Mouse (Mus musculus) kidney, postnatal 0 days (tissue): Measurements from ENCODE around the gene Prr27. TPM values are rescaled to one million over a fixed set of nuclear protein-coding genes. Genes with fewer than 3 reads are reported as not detected.

Source experiments
- ATAC-seq: fragments of 200-750 bp; cut with Nextera tagmentation; replicated peaks from 2 replicates; pipeline ENCODE4 v1.8.0; 2017; ENCODE audit warnings: low read depth, moderate number of reproducible peaks, moderate TSS enrichment, moderate library complexity; ENCODE audit not compliant: low FRiP score
- DNase-seq: peaks from one replicate; pipeline ENCODE4 v3.0.0-alpha.2; 2016; ENCODE audit warnings: low spot score
- H3K27ac ChIP-seq: fragments of 300-500 bp; sonication (generic); 2 replicates; pipeline ENCODE4 v1.5.1; 2014; ENCODE audit warnings: mild to moderate bottlenecking
- H3K27me3 ChIP-seq: fragments of 300-500 bp; sonication (generic); 2 replicates; pipeline ENCODE4 v1.6.1; 2014; ENCODE audit warnings: low read length, mixed read lengths; ENCODE audit not compliant: insufficient read depth
- H3K36me3 ChIP-seq: fragments of 300-500 bp; sonication (generic); 2 replicates; pipeline ENCODE4 v1.6.1; 2014; ENCODE audit warnings: low read length, mixed read lengths; ENCODE audit not compliant: insufficient read depth
- H3K4me1 ChIP-seq: fragments of 300-500 bp; sonication (generic); replicated peaks from 2 replicates; pipeline ENCODE4 v1.6.1; 2014; ENCODE audit warnings: antibody characterized with exemption, low read length, mixed read lengths; ENCODE audit not compliant: insufficient read depth
- H3K4me2 ChIP-seq: fragments of 300-500 bp; sonication (generic); 2 replicates; pipeline ENCODE4 v1.6.1; 2014; ENCODE audit warnings: mild to moderate bottlenecking, low read length, moderate library complexity, mixed read lengths
- H3K4me3 ChIP-seq: fragments of 300-500 bp; sonication (generic); replicated peaks from 2 replicates; pipeline ENCODE4 v1.5.1; 2014; ENCODE audit warnings: low read depth, low read length
- H3K9ac ChIP-seq: fragments of 300-500 bp; sonication (generic); 2 replicates; pipeline ENCODE4 v1.6.1; 2014; ENCODE audit warnings: low read depth, low read length
- H3K9me3 ChIP-seq: fragments of 300-500 bp; sonication (generic); replicated peaks from 2 replicates; pipeline ENCODE4 v1.6.1; 2016; ENCODE audit warnings: low read length, inconsistent platforms, mixed read lengths
- CTCF ChIP-seq: IDR thresholded peaks from 2 replicates; pipeline ENCODE4 v1.5.1; 2016; ENCODE audit warnings: antibody characterized with exemption, low read depth, mild to moderate bottlenecking, moderate library complexity
- WGBS: fragments of 180-500 bp; shearing (Covaris S2); extraction: QIAGEN DNeasy Blood & Tissue Kit; methylation state at CpG from one replicate; pipeline ENCODE4 v1.1.7; 2014; 5-methylcytosine and 5-hydroxymethylcytosine counted together
- polyA plus RNA-seq: library from polyadenylated mRNA; unstranded; fragments of >200 nt; fragmentation: Nextera tagmentation; extraction: Ambion mirVana; gene quantifications from 2 replicates; pipeline ENCODE4 v1.2.1, GENCODE M21; 2015

Gene Prr27
- polyA plus RNA-seq, 1 experiment from 2014 or later: not detected

DNA sequence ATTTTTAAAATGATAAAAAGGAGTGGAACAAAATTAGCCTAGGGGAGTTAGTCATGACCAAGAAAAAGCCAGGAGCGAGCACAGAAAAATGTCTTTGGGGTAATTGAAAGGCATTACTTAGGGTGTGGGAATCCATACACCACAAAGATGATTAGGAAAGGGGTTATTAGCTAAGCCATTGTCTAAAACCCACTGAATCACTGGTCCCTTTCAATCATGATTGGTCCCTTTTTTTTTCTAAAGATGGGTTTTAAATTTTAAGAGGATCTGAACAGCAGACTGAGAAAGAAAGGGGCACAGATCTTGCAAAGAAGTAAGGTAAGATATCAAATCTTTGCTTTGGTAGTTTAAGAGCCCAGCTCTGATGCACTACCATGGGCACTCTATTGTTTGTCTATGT lies 59.2 kb downstream of the Prr27 start, which contains the start of gene Odam:
Gene Odam, plus strand, starts transcription at position 301 of the 400 bp plus-strand sequence.
- Histone ChIP-seq H3K9ac (no peak within 1 kb of the TSS), H3K4me2 (no peak within 1 kb of the TSS), H3K4me1 (no peaks in the 10 kb centered on the region), H3K9me3 (no peaks in the 10 kb centered on the region), H3K27me3 (no peaks in the 10 kb centered on the region), H3K36me3 (no peaks in the 10 kb centered on the region), H3K27ac (no peak within 1 kb of the TSS), H3K4me3 (no peak within 1 kb of the TSS)
- TF ChIP-seq CTCF: no peak
- DNase-seq: no peak
- 89% methylated on average over 1 of the region's 1 CpGs for WGBS
- ATAC-seq: no peak

Other genes with a start within 250 kb of the Prr27 start
- 0.65 and 0.78 TPM in 2 replicates for gene Sult1e1, start 234.1 kb upstream of the Prr27 start, polyA plus RNA-seq
- not detected in 2 replicates for gene Csn1s1, start 159.5 kb upstream of the Prr27 start, polyA plus RNA-seq
- not detected in 2 replicates for gene Csn2, start 126.1 kb upstream of the Prr27 start, polyA plus RNA-seq
- gene Csn1s2a, start 51.1 kb upstream of the Prr27 start, polyA plus RNA-seq: not detected in 2 replicates
- gene Csn1s2b, start 17.6 kb upstream of the Prr27 start, polyA plus RNA-seq: not detected in 2 replicates
- 0.13 TPM in 1 of 2 replicates, not detected in the other for gene Odam, start 59.3 kb downstream of the Prr27 start, polyA plus RNA-seq
- 0.18 TPM in 1 of 2 replicates, not detected in the other for gene Csn3, start 99.9 kb downstream of the Prr27 start, polyA plus RNA-seq
- not detected in 2 replicates for gene 2310003L06Rik, start 143.8 kb downstream of the Prr27 start, polyA plus RNA-seq
- gene Gm28434, start 143.8 kb downstream of the Prr27 start, polyA plus RNA-seq: not detected in 2 replicates
- not detected in 2 replicates for gene Cabs1, start 153.8 kb downstream of the Prr27 start, polyA plus RNA-seq
- not detected in 2 replicates for gene Smr3a, start 176.9 kb downstream of the Prr27 start, polyA plus RNA-seq